ENCODE assay signal across 8 mouse cellular contexts in genomic region chr3:127791056-127791483, GRCm38 (mm10). TPM values are rescaled to one million over a fixed set of nuclear protein-coding genes. Genes with fewer than 3 reads are reported as not detected.
DNase-seq lines count a peak whose midpoint lies in the region; ATAC-seq and TF ChIP-seq lines count a peak whose summit lies in the region.

No protein-coding gene starts in this region.

- peaks cover 6% of the 10 kb centered on the region; the same call in 1 of the 2 replicates for H3K27me3 ChIP-seq in heart, embryonic 16.5 days (ENCODE audit: control insufficient read depth, insufficient read depth, low read length)
- peaks cover 22% of the 10 kb centered on the region for H3K27me3 ChIP-seq in limb, embryonic 14.5 days (ENCODE audit: control insufficient read depth, insufficient read depth, low read length)
- H3K27me3 ChIP-seq in neural tube, embryonic 13.5 days, result peaks cover 57% of the 10 kb centered on the region

- H3K36me3 ChIP-seq in heart, embryonic 16.5 days (ENCODE audit: control insufficient read depth, insufficient read depth), result no peaks in the 10 kb centered on the region
- H3K36me3 ChIP-seq in limb, embryonic 14.5 days (ENCODE audit: control insufficient read depth, insufficient read depth, low read length), result no peaks in the 10 kb centered on the region
- no peaks in the 10 kb centered on the region for H3K36me3 ChIP-seq in neural tube, embryonic 13.5 days

- peak overlapping the region; percentile 75 for H3K9ac ChIP-seq in heart, embryonic 16.5 days (ENCODE audit: low read length)
- H3K9ac ChIP-seq in limb, embryonic 14.5 days (ENCODE audit: low read depth, low read length, severe bottlenecking), result peak overlapping the region; percentile 56; the same call in 1 of the 2 replicates
- H3K9ac ChIP-seq in neural tube, embryonic 13.5 days, result peak overlapping the region; percentile 65

- H3K9me3 ChIP-seq in heart, embryonic 16.5 days (replicated peaks; ENCODE audit: control insufficient read depth, low read length), result peaks cover 3% of the 10 kb centered on the region; the same call in 1 of the 2 replicates
- H3K9me3 ChIP-seq in limb, embryonic 14.5 days (ENCODE audit: control insufficient read depth, low read length), result no peaks in the 10 kb centered on the region
- no peaks in the 10 kb centered on the region for H3K9me3 ChIP-seq in neural tube, embryonic 13.5 days

- peaks cover 3% of the 10 kb centered on the region for H3K4me1 ChIP-seq in heart, embryonic 16.5 days (ENCODE audit: control insufficient read depth, insufficient read depth, low read length)
- no peaks in the 10 kb centered on the region; the same call in 1 of the 2 replicates for H3K4me1 ChIP-seq in limb, embryonic 14.5 days (ENCODE audit: control insufficient read depth, insufficient read depth, low read length)
- peaks cover 24% of the 10 kb centered on the region for H3K4me1 ChIP-seq in neural tube, embryonic 13.5 days (replicated peaks)

- H3K4me3 ChIP-seq in heart, embryonic 16.5 days (ENCODE audit: low read length), result peak overlapping the region; percentile 73
- H3K4me3 ChIP-seq in limb, embryonic 14.5 days (replicated peaks; ENCODE audit: low read length), result peak overlapping the region; percentile 59
- H3K4me3 ChIP-seq in neural tube, embryonic 13.5 days, result peak overlapping the region; percentile 55

- DNase-seq in cerebellum, adult 9-11 months, result peak; percentile 10
- no peak for DNase-seq in cerebellum, postnatal 36 days
- peak; percentile 28 for DNase-seq in c-Kit-negative CD71-positive TER-119-positive erythroid progenitor cells, embryonic 14.5 days (ENCODE audit: low read depth, low spot score)
- DNase-seq in limb, embryonic 14.5 days (ENCODE audit: low spot score), result no peak
- DNase-seq in testis, postnatal 14 days (ENCODE audit: low spot score), result no peak
- DNase-seq in layer of hippocampus, postnatal 14 days (ENCODE audit: low spot score in 2 of 2), result no peak

- H3K27ac ChIP-seq in heart, embryonic 16.5 days (ENCODE audit: low read length), result 0 out of 2 replicates have a peak overlapping the region, but pooled peaks have one; percentile 52
- H3K27ac ChIP-seq in limb, embryonic 14.5 days (replicated peaks; ENCODE audit: low read depth, low read length), result no peak overlapping the region
- H3K27ac ChIP-seq in neural tube, embryonic 13.5 days (replicated peaks), result no peak overlapping the region

- 3% methylated on average over 15 of the region's 15 CpGs for WGBS in heart, embryonic 16.5 days
- WGBS in limb, embryonic 14.5 days, result 1% methylated on average over 15 of the region's 15 CpGs
- WGBS in neural tube, embryonic 13.5 days, result 3% methylated on average over 15 of the region's 15 CpGs

- TF ChIP-seq POLR2A in limb, embryonic 14.5 days (IDR thresholded peaks at IDR 0.05; ENCODE audit: borderline replicate concordance, extremely low read depth, insufficient read depth, insufficient read length), result no peak

- no peak for ATAC-seq in heart, embryonic 16.5 days (replicated peaks; ENCODE audit: extremely low read depth, insufficient read depth, low FRiP score)
- ATAC-seq in limb, embryonic 14.5 days (ENCODE audit: low FRiP score, low read depth), result no peak
- 0 out of 2 replicates have a peak, but pooled peaks have one; percentile 36 for ATAC-seq in neural tube, embryonic 13.5 days (ENCODE audit: low read depth)

- H3K4me2 ChIP-seq in heart, embryonic 16.5 days (ENCODE audit: low read depth, low read length), result peak overlapping the region; percentile 100
- H3K4me2 ChIP-seq in limb, embryonic 14.5 days (replicated peaks; ENCODE audit: low read depth, low read length, severe bottlenecking), result peak overlapping the region; percentile 99
- H3K4me2 ChIP-seq in neural tube, embryonic 13.5 days, result peak overlapping the region; percentile 82

RNA-seq across cellular contexts. Expression of gene Tifa, which starts 1.5 kb away (rescaled TPM):
- polyA plus RNA-seq in heart, embryonic 16.5 days (2015; fragmentation: Nextera tagmentation; extraction: Ambion mirVana), result 3.1 and 4.0 TPM in 2 replicates
- 1.8 and 2.2 TPM in 2 replicates for polyA plus RNA-seq in limb, embryonic 14.5 days (2012; rRNA removed)
- polyA plus RNA-seq in limb, embryonic 14.5 days (2014; fragmentation: Nextera tagmentation; extraction: Ambion mirVana), result 3.7 and 3.8 TPM in 2 replicates
- polyA plus RNA-seq in neural tube, embryonic 13.5 days (2015; fragmentation: Nextera tagmentation; extraction: Ambion mirVana), result 2.9 and 4.6 TPM in 2 replicates
- total RNA-seq in layer of hippocampus, postnatal 14 days (2021), result 1 to 10 TPM; 4.2 to 5.0 TPM

RNA-seq across cellular contexts. Expression of gene Alpk1, which starts 10.7 kb away (rescaled TPM):
- polyA plus RNA-seq in heart, embryonic 16.5 days (2015; fragmentation: Nextera tagmentation; extraction: Ambion mirVana), result 0.92 and 1.2 TPM in 2 replicates
- polyA plus RNA-seq in limb, embryonic 14.5 days (2012; rRNA removed), result 2.3 and 3.0 TPM in 2 replicates
- polyA plus RNA-seq in limb, embryonic 14.5 days (2014; fragmentation: Nextera tagmentation; extraction: Ambion mirVana), result 0.86 and 1.5 TPM in 2 replicates
- polyA plus RNA-seq in neural tube, embryonic 13.5 days (2015; fragmentation: Nextera tagmentation; extraction: Ambion mirVana), result 0.61 and 0.80 TPM in 2 replicates
- total RNA-seq in layer of hippocampus, postnatal 14 days (2021), result 10 to 100 TPM; 11.4 to 13.3 TPM

RNA-seq across cellular contexts. Expression of gene Ap1ar, which starts 46.3 kb away (rescaled TPM):
- 23.8 and 31.6 TPM in 2 replicates for polyA plus RNA-seq in heart, embryonic 16.5 days (2015; fragmentation: Nextera tagmentation; extraction: Ambion mirVana)
- polyA plus RNA-seq in limb, embryonic 14.5 days (2012; rRNA removed), result 38.2 and 39.0 TPM in 2 replicates
- polyA plus RNA-seq in limb, embryonic 14.5 days (2014; fragmentation: Nextera tagmentation; extraction: Ambion mirVana), result 43.1 and 50.6 TPM in 2 replicates
- polyA plus RNA-seq in neural tube, embryonic 13.5 days (2015; fragmentation: Nextera tagmentation; extraction: Ambion mirVana), result 82.7 and 93.6 TPM in 2 replicates
- total RNA-seq in layer of hippocampus, postnatal 14 days (2021), result 10 to 100 TPM; 67.6 to 68.7 TPM

Comparison
In these comparisons a context has a peak if more than half of its experiments do, and no peak if none do; other contexts are left out.
1. DNase-seq: peak in cerebellum, adult 9-11 months (single experiment) and c-Kit-negative CD71-positive TER-119-positive erythroid progenitor cells, embryonic 14.5 days (single experiment); none in cerebellum, postnatal 36 days (0 of 2), limb, embryonic 14.5 days (single experiment), testis, postnatal 14 days (single experiment) and layer of hippocampus, postnatal 14 days (0 of 2).
2. Peak in every context shown above with its lines, with median percentiles within 50 percentile points of each other: H3K4me2 ChIP-seq, H3K4me3 ChIP-seq and H3K9ac ChIP-seq.